Mouse (Mus musculus): Measurements from ENCODE around the gene Cdyl2. TPM values are rescaled to one million over a fixed set of nuclear protein-coding genes. Genes with fewer than 3 reads are reported as not detected.

The Cdyl2 gene
- polyA plus RNA-seq, 1 experiment = 4.6 TPM

DNA sequence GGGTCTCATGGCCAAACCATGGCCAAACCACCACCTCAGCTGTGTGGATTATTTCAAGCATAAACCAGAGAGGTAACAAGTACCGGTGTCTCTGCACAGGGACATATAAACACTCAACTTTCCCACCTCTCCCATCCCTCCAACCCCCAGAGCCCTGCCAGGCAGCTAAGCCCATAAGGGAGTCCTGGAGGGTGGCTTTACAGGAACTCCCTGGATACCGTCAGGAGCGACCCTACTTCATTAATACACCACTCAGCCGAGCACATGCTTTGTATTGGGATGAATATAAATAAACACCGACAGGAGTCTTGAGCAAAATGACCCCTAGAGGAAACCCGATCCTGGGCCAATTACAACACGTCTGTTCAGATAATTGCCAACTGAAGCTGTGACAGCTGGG is 194.0 kb downstream of the Cdyl2 start:
- WGBS = 63% methylated on average over 7 of the region's 7 CpGs
- Histone ChIP-seq H3K27me3 (ENCODE audit: control insufficient read depth, insufficient read depth, low read length) (no peaks in the 10 kb centered on the region), H3K27ac (ENCODE audit: insufficient read depth, low read length) (no peak overlapping the region), H3K4me1 (ENCODE audit: control insufficient read depth, insufficient read depth, insufficient read length) (no peaks in the 10 kb centered on the region), H3K36me3 (ENCODE audit: control insufficient read depth, insufficient read depth, low read length) (no peaks in the 10 kb centered on the region), H3K4me3 (ENCODE audit: extremely low read depth, insufficient read depth, insufficient read length) (no peak overlapping the region)
- TF ChIP-seq POLR2A (IDR thresholded peaks at IDR 0.05; ENCODE audit: low read depth, low read length) = no peak
- no peak for TF ChIP-seq CTCF (IDR thresholded peaks at IDR 0.05; ENCODE audit: extremely low read depth, insufficient read depth, insufficient read length, insufficient replicate concordance)
- no peak for DNase-seq (ENCODE audit: low read depth in 1 of 2, low spot score in 2 of 2)

DNA sequence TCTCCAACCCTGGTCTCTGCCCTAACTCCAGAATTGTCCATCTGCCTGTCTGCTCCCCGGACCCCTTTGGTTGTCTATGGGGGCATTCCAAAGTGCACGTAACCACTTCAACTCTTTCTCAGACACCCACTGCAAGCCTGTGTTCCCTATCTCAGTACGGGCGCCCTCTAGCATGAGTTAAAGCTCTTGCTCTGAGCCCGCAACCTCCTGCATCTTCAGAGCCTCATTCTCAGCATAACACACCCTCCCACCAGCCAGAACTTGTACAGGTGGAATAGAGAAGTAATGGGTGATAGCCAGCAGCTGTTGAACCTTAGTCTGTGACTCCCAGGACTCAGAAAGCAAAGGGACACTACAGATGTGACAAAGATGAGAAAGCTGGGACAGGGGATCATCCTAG is 196.0 kb downstream of the Cdyl2 start:
- 80% methylated on average over 5 of the region's 5 CpGs for WGBS
- DNase-seq (ENCODE audit: low read depth in 1 of 2, low spot score in 2 of 2) = no peak
- H3K4me1 ChIP-seq (ENCODE audit: control insufficient read depth, insufficient read depth, insufficient read length) = no peaks in the 10 kb centered on the region
- H3K4me3 ChIP-seq (ENCODE audit: extremely low read depth, insufficient read depth, insufficient read length) = no peak overlapping the region
- no peak for TF ChIP-seq CTCF (IDR thresholded peaks at IDR 0.05; ENCODE audit: extremely low read depth, insufficient read depth, insufficient read length, insufficient replicate concordance)
- no peak for TF ChIP-seq POLR2A (IDR thresholded peaks at IDR 0.05; ENCODE audit: low read depth, low read length)
- no peak overlapping the region for H3K27ac ChIP-seq (ENCODE audit: insufficient read depth, low read length)
- no peaks in the 10 kb centered on the region for H3K36me3 ChIP-seq (ENCODE audit: control insufficient read depth, insufficient read depth, low read length)
- no peaks in the 10 kb centered on the region for H3K27me3 ChIP-seq (ENCODE audit: control insufficient read depth, insufficient read depth, low read length)

GRCm38 (mm10) chr8:116533081-116533480 is 199.7 kb downstream of the Cdyl2 start:
- DNase-seq (ENCODE audit: low read depth in 1 of 2, low spot score in 2 of 2) = no peak
- WGBS = 80% methylated on average over 6 of the region's 6 CpGs
- H3K27ac ChIP-seq (ENCODE audit: insufficient read depth, low read length) = no peak overlapping the region

GRCm38 (mm10) chr8:116528736-116529135 is 204.1 kb downstream of the Cdyl2 start:
- TF ChIP-seq CTCF (IDR thresholded peaks at IDR 0.05; ENCODE audit: extremely low read depth, insufficient read depth, insufficient read length, insufficient replicate concordance) = no peak
- TF ChIP-seq POLR2A (IDR thresholded peaks at IDR 0.05; ENCODE audit: low read depth, low read length) = no peak
- WGBS = 82% methylated on average over 7 of the region's 7 CpGs
- DNase-seq (ENCODE audit: low read depth in 1 of 2, low spot score in 2 of 2) = no peak
- no peak overlapping the region for H3K4me3 ChIP-seq (ENCODE audit: extremely low read depth, insufficient read depth, insufficient read length)
- no peaks in the 10 kb centered on the region for H3K4me1 ChIP-seq (ENCODE audit: control insufficient read depth, insufficient read depth, insufficient read length)
- no peaks in the 10 kb centered on the region for H3K36me3 ChIP-seq (ENCODE audit: control insufficient read depth, insufficient read depth, low read length)
- no peak overlapping the region for H3K27ac ChIP-seq (ENCODE audit: insufficient read depth, low read length)
- H3K27me3 ChIP-seq (ENCODE audit: control insufficient read depth, insufficient read depth, low read length) = no peaks in the 10 kb centered on the region

More at GRCm38 (mm10) chr8:116533081-116533480, 199.7 kb downstream of the Cdyl2 start:
- Histone ChIP-seq H3K27me3 (ENCODE audit: control insufficient read depth, insufficient read depth, low read length) (no peaks in the 10 kb centered on the region), H3K4me3 (ENCODE audit: extremely low read depth, insufficient read depth, insufficient read length) (no peak overlapping the region), H3K36me3 (ENCODE audit: control insufficient read depth, insufficient read depth, low read length) (no peaks in the 10 kb centered on the region), H3K4me1 (ENCODE audit: control insufficient read depth, insufficient read depth, insufficient read length) (no peaks in the 10 kb centered on the region)
- no peak for TF ChIP-seq CTCF (IDR thresholded peaks at IDR 0.05; ENCODE audit: extremely low read depth, insufficient read depth, insufficient read length, insufficient replicate concordance)
- TF ChIP-seq POLR2A (IDR thresholded peaks at IDR 0.05; ENCODE audit: low read depth, low read length) = no peak

DNA sequence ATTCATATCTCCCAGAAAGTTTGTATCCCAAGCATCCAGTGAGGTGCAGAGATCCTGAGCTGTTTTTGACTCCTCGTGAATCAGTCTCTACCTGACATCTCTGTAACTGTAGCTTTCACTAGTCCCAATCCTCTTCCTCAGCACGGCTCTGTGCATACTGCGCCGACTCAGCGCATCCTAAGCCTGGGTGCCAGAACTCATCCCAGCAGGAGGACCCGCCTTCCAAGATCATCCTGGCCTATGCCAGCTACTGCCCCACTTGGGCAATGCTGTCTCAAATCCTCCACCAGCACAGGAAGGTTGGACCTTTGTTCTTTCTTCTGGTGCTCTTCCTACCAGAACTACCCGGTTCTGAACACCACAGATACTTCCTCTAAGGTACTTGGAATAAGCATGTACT is 207.9 kb downstream of the Cdyl2 start:
- no peak overlapping the region for H3K27ac ChIP-seq (ENCODE audit: insufficient read depth, low read length)
- H3K4me3 ChIP-seq (ENCODE audit: extremely low read depth, insufficient read depth, insufficient read length) = no peak overlapping the region
- no peak for TF ChIP-seq CTCF (IDR thresholded peaks at IDR 0.05; ENCODE audit: extremely low read depth, insufficient read depth, insufficient read length, insufficient replicate concordance)
- H3K4me1 ChIP-seq (ENCODE audit: control insufficient read depth, insufficient read depth, insufficient read length) = no peaks in the 10 kb centered on the region
- 84% methylated on average over 7 of the region's 7 CpGs for WGBS
- no peak for DNase-seq (ENCODE audit: low read depth in 1 of 2, low spot score in 2 of 2)
- no peaks in the 10 kb centered on the region for H3K27me3 ChIP-seq (ENCODE audit: control insufficient read depth, insufficient read depth, low read length)
- no peaks in the 10 kb centered on the region for H3K36me3 ChIP-seq (ENCODE audit: control insufficient read depth, insufficient read depth, low read length)

Other genes starting within 250 kb of the Cdyl2 start
- not detected in 2 replicates for gene Dynlrb2, start 228.0 kb downstream of the Cdyl2 start, polyA plus RNA-seq (2012; rRNA removed)
- 3.4 TPM in 2 replicates for gene Cmc2, start 188.5 kb upstream of the Cdyl2 start, polyA plus RNA-seq (2012; rRNA removed)
- 2.2 and 3.0 TPM in 2 replicates for gene Cenpn, start 188.7 kb upstream of the Cdyl2 start, polyA plus RNA-seq (2012; rRNA removed)
- gene Atmin, start 210.4 kb upstream of the Cdyl2 start, polyA plus RNA-seq (2012; rRNA removed) = 10.2 and 13.0 TPM in 2 replicates
- 0.05 and 0.18 TPM in 2 replicates for gene 1700030J22Rik, start 246.0 kb upstream of the Cdyl2 start, polyA plus RNA-seq (2012; rRNA removed)